Mouse (Mus musculus): ENCODE results near the gene Nrtn. TPM values are rescaled to one million over a fixed set of nuclear protein-coding genes. Genes with fewer than 3 reads are reported as not detected.

Nrtn gene
- polyA plus RNA-seq (2012; rRNA removed), result 11.0 and 11.7 TPM in 2 replicates

GRCm38 (mm10) chr17:56757416-56758123, at the start of gene Nrtn:
Gene Nrtn (minus strand): TSS chr17:56757530.
- peak; percentile 66 for DNase-seq (ENCODE audit: low read depth, low spot score)
- WGBS, result under 1% methylated on average over 47 of the region's 48 CpGs

- WGBS, result 78% methylated on average over 1 of the region's 1 CpGs
These were observed 48.5 kb upstream of the Nrtn start for GRCm38 (mm10) chr17:56805784-56806183.

GRCm38 (mm10) chr17:56804952-56805351, 47.6 kb upstream of the Nrtn start:
- WGBS, result 72% methylated on average over 5 of the region's 5 CpGs
- DNase-seq (ENCODE audit: low read depth, low spot score), result no peak

More at GRCm38 (mm10) chr17:56805784-56806183, 48.5 kb upstream of the Nrtn start:
- no peak for DNase-seq (ENCODE audit: low read depth, low spot score)

- DNase-seq (ENCODE audit: low read depth, low spot score), result no peak
- 81% methylated on average over 8 of the region's 8 CpGs for WGBS
These were observed 44.7 kb upstream of the Nrtn start for GRCm38 (mm10) chr17:56802065-56802464.

- 92% methylated on average over 3 of the region's 3 CpGs for WGBS
- no peak for DNase-seq (ENCODE audit: low read depth, low spot score)
These were observed 41.9 kb upstream of the Nrtn start for GRCm38 (mm10) chr17:56799276-56799675.

- DNase-seq (ENCODE audit: low read depth, low spot score), result no peak
- 75% methylated on average over 6 of the region's 6 CpGs for WGBS
These were observed 36.4 kb upstream of the Nrtn start for GRCm38 (mm10) chr17:56793614-56794319.

- no peak for DNase-seq (ENCODE audit: low read depth, low spot score)
- WGBS, result 89% methylated on average over 3 of the region's 3 CpGs
These were observed 35.3 kb upstream of the Nrtn start for GRCm38 (mm10) chr17:56792588-56792987.

- WGBS, result 87% methylated on average over 6 of the region's 6 CpGs
- no peak for DNase-seq (ENCODE audit: low read depth, low spot score)
These were observed 32.0 kb upstream of the Nrtn start for GRCm38 (mm10) chr17:56789286-56789685.

GRCm38 (mm10) chr17:56788886-56789285, 31.6 kb upstream of the Nrtn start:
- 51% methylated on average over 3 of the region's 3 CpGs for WGBS
- no peak for DNase-seq (ENCODE audit: low read depth, low spot score)

- no peak for DNase-seq (ENCODE audit: low read depth, low spot score)
- 36% methylated on average over 13 of the region's 13 CpGs for WGBS
These were observed 23.1 kb upstream of the Nrtn start for GRCm38 (mm10) chr17:56780291-56780978.

GRCm38 (mm10) chr17:56778779-56779362, 21.5 kb upstream of the Nrtn start:
- DNase-seq (ENCODE audit: low read depth, low spot score), result no peak
- 68% methylated on average over 3 of the region's 3 CpGs for WGBS

- DNase-seq (ENCODE audit: low read depth, low spot score), result no peak
- WGBS, result 95% methylated on average over 11 of the region's 11 CpGs
These were observed 20.2 kb upstream of the Nrtn start for GRCm38 (mm10) chr17:56777568-56777967.

- 95% methylated on average over 5 of the region's 5 CpGs for WGBS
- DNase-seq (ENCODE audit: low read depth, low spot score), result no peak
These were observed 12.6 kb upstream of the Nrtn start, which contains the start of gene Prr22 for GRCm38 (mm10) chr17:56769950-56770349. Gene Prr22 (plus strand): TSS chr17:56770250.

- 90% methylated on average over 11 of the region's 11 CpGs for whole genome bisulfite sequencing
- DNase-seq (ENCODE audit: low read depth, low spot score), result no peak
These were observed 11.6 kb upstream of the Nrtn start for GRCm38 (mm10) chr17:56768941-56769340.

- WGBS, result 95% methylated on average over 29 of the region's 29 CpGs
- no peak for DNase-seq (ENCODE audit: low read depth, low spot score)
These were observed 10.3 kb upstream of the Nrtn start for GRCm38 (mm10) chr17:56767531-56768135.

- WGBS, result 96% methylated on average over 27 of the region's 27 CpGs
- no peak for DNase-seq (ENCODE audit: low read depth, low spot score)
These were observed 9.5 kb upstream of the Nrtn start for GRCm38 (mm10) chr17:56766631-56767405.

GRCm38 (mm10) chr17:56765431-56765830, 8.1 kb upstream of the Nrtn start:
- no peak for DNase-seq (ENCODE audit: low read depth, low spot score)
- WGBS, result 25% methylated on average over 12 of the region's 12 CpGs

- WGBS, result 1% methylated on average over 58 of the region's 58 CpGs
- peak; percentile 61 for DNase-seq (ENCODE audit: low read depth, low spot score)
These were observed 7.4 kb upstream of the Nrtn start, which contains the start of gene Dus3l for GRCm38 (mm10) chr17:56764474-56765354. Gene Dus3l (plus strand): TSS chr17:56764757.
